Mouse (Mus musculus): ENCODE measurements around the gene Ints3.

The Ints3 gene

DNA sequence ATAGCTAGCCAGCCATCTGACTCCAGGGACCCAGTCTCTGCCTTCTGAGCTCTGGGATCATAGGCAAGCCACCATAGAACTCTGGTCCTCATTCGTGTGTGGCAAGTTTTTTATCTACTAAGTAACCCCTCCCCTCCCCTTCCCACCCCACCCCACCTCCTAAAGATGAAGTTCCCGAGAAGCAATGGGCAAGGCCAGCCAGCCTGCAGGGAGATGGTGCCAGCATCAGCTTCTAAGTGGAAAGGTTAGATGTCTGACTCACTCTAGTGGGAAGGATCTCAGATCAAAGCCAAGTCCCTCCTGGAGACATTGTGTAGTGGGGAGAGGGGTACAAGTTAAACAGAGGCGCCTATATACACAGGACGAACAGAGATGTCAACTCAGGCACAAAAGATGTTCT lies 42.4 kb downstream of the Ints3 start:
- no peak for DNase-seq (ENCODE audit: low spot score)

GRCm38 (mm10) chr3:90389511-90390490 lies 43.6 kb downstream of the Ints3 start, which contains the start of gene Slc27a3:
Slc27a3 (minus strand) TSS chr3:90389938.
- no peak for DNase-seq (ENCODE audit: low spot score)

DNA sequence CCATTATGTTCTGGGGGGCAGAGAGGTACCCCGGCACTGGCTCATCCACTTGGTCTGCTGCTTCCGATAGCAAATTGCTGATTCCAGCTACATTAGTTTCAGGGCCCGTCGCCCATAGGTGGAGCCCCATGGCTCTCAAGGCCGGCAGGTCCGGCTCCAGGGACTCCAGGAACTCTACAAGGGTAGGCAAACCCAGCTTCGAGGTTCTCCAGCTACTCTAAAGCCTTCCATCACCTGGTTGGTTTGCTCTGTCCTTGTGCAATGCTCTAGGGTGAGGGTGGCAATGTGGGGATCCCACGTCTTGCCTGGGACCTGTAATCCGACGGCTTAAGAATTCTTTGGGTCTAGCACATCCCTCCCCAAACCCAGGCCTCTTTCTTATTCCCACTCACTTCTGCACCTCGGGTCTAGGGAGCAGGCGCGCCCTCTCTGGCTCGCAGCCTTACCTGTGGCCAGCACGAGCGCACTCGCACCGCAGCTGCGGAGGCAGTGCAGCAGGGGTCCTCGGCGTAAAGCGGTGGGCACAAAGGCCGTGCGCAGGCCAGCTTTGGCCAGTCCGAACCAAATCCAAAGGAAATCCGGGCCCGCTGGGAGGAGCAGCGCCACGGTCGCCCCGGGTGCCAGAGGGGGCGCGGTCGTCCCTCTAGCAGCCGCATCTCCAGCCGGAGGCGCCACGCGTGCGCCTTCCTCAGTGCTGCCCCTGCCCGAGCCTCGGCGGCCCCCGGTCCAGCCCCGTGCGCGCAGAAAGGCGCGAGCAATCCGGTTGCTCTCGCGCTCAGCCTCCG lies 44.5 kb downstream of the Ints3 start:
- DNase-seq (ENCODE audit: low spot score) = no peak

GRCm38 (mm10) chr3:90388192-90388591 lies 45.2 kb downstream of the Ints3 start:
- DNase-seq (ENCODE audit: low spot score) = no peak

- DNase-seq (ENCODE audit: low spot score) = no peak
Observed at GRCm38 (mm10) chr3:90387483-90387882, 45.9 kb downstream of the Ints3 start.

DNA sequence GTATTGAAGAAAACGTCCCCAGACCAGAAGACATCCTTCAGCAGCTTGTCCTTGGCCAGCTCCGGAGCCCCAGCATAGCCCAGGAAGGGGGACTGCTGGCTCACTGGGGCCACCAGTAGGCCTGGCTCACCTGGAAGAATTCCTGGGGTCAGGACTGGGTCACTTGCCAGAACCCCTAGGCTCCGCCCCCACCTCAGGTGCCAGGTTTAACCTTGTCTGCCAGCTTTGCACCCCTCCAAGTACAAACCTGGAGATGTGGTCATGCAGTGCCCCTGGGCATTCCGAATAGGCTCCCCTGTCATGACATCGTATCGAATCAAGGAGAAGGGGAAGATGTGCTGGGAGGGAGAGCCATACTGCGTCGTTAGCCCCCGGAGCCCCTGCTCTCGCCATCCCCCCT lies 46.6 kb downstream of the Ints3 start:
- DNase-seq (ENCODE audit: low spot score) = no peak

DNA sequence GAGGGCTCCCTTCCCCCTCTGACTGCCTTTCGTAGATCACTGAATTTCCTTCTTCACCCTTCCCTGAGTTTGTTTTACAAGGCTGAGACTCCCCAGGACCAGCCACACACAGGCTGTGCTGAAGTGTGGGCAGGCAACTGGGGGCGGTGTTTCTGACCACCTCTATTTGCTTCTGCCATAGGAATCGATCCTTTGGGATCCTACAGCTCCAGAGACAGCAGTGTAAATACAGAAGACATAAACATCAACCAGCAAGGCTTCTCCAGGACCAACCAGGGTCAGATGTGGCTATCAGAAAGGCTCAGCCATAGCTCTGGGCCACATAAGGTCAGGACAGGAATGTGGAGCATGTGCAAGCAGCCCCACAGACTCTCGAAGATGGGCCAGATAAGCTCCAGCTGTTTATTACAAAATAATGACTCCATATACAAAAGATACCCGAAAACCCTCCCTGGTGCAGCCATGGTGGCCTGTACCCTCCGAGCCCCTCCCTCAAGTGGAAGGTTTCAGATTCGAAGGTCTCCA lies 48.5 kb downstream of the Ints3 start:
- no peak for DNase-seq (ENCODE audit: low spot score)

GRCm38 (mm10) chr3:90383690-90384089 lies 49.7 kb downstream of the Ints3 start:
- DNase-seq (ENCODE audit: low spot score) = no peak

GRCm38 (mm10) chr3:90381727-90382126 lies 51.7 kb downstream of the Ints3 start:
- no peak for DNase-seq (ENCODE audit: low spot score)

- DNase-seq (ENCODE audit: low spot score) = no peak
Observed at GRCm38 (mm10) chr3:90378496-90378895, 54.9 kb downstream of the Ints3 start.

DNA sequence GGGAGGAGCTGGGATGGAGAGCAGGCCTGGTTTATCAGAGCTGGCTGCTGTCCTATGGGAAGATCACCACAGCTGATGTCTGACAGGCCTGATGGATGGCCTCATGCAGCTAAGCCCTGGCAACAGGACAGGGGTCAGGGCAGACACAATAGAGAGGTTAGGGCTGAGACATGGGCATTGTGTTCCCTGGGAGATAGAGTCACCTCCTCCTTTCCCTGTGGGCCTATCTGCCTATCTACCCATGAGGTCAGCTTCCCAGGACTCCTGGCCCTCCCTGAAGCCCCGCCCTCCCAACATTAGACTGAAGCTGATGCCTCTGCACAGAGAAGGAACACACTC lies 57.2 kb downstream of the Ints3 start:
- no peak for DNase-seq (ENCODE audit: low spot score)

- no peak for DNase-seq (ENCODE audit: low spot score)
Observed at GRCm38 (mm10) chr3:90375562-90376246, 57.7 kb downstream of the Ints3 start.

GRCm38 (mm10) chr3:90374368-90374767 lies 59.1 kb downstream of the Ints3 start:
- DNase-seq (ENCODE audit: low spot score) = no peak

- peak; percentile 75 for DNase-seq (ENCODE audit: low spot score)
Observed at GRCm38 (mm10) chr3:90373432-90374028, 59.9 kb downstream of the Ints3 start.

GRCm38 (mm10) chr3:90372817-90373216 lies 60.6 kb downstream of the Ints3 start:
- no peak for DNase-seq (ENCODE audit: low spot score)

- DNase-seq (ENCODE audit: low spot score) = no peak
Observed at GRCm38 (mm10) chr3:90371857-90372256, 61.6 kb downstream of the Ints3 start.

- DNase-seq (ENCODE audit: low spot score) = no peak
Observed at GRCm38 (mm10) chr3:90369041-90369440, 64.4 kb downstream of the Ints3 start.

DNA sequence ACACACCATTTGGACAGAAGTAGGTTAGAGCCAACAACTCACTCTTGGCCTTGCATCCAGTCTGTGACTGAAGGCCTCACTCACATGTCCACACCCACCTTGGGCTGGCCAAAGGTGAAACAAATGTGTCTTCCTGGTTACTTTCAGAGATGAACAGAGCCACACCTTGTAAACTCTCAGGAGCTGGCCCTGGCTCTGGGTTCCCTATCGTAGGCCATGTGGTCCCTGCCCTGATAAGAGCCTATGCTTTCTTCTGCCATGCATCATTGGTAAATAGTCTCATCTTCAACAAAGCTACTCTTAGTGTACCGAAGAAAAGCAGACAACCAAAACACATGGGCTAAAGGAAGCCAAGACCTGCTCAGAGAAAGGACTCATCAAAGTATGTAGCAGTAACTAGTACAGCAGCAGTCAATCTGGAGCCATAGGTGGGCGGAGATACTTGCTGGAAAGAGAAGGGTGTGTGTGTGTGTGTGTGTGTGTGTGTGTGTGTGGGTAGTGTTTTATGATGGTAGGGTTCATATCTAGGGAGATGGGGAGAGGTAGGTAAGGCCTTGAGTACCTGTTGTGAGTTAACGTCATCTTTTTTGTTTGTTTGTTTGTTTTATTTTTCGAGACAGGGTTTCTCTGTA lies 66.3 kb downstream of the Ints3 start:
- no peak for DNase-seq (ENCODE audit: low spot score)

- DNase-seq (ENCODE audit: low spot score) = no peak
Observed at GRCm38 (mm10) chr3:90362346-90362745, 71.1 kb downstream of the Ints3 start.

DNA sequence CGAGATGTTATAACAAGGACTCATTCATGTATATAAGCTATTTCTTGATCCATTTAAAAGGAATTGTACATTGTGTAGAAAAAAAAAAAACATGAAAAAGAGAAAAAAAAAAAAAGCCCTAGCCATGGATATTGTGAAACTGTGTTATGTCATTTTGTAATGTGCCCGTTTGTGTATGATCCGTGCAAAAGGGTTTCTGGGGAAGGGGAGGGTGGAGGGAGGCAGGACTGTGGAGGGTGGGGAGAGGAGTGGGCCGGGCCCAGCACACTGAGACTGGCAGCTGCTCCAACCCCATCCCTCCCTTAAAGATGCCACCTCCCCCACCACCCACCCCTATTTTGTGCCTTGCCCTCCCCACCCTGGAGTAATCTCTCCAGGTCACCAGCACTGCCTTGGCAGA lies 71.9 kb downstream of the Ints3 start:
- no peak for DNase-seq (ENCODE audit: low spot score)

GRCm38 (mm10) chr3:90359230-90359629 lies 74.2 kb downstream of the Ints3 start:
- DNase-seq (ENCODE audit: low spot score) = peak; percentile 11

All from T-cell, adult 2 months (primary cell).